Mouse (Mus musculus): Measurements from ENCODE around the gene Xirp2. TPM values are rescaled to one million over a fixed set of nuclear protein-coding genes. Genes with fewer than 3 reads are reported as not detected.
A peak's percentile ranks its signal among the peaks of the same experiment; 100 is the strongest.

The Xirp2 gene
- polyA plus RNA-seq, 1 experiment from 2014 or later, result not detected

DNA sequence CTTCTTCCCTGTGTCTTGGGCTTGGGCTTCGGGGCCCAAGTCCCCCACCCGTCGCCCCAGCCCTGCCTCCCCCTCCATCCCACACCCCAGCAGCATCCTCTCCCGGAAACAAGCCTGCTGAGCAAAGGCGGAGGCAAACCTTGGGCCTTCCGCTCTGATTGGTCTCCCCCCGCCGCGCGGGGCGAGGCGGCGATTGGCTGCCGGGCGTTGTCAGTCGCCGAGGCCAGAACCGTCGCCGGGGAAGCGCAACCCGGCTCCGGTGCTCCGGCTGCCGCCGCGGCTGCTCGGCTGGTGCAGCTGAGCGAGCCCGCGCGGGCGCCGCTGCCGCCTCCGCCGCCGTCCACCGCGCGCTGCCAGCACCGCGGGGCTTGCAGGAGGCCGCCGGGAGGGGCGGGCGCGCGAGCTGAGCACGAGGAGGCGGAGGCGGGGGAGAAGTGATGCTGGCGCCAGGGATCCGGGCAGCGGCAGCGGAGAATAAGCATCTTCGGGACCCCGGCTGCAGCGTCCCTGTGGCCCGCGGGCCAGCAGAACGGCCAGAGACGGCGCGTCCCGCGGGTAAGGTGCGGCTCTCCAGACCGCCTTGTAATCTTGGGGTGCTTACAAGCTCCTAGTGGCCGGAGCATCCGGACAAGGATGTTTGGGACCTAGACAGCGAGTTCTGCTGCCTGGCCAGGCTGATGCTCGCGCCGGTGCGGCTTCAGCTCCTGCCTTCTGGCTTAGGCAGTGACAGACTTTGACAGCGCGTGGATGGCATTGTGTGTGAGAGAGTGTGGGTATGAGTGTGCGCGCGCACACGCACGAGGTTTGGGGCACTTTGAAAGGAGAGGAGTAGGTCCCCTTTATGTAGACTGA lies 119.9 kb downstream of the Xirp2 start, which contains the start of gene B3galt1:
Gene B3galt1, plus strand, starts transcription at position 392 of the 852 bp plus-strand sequence.
- H3K4me2 ChIP-seq (replicated peaks), result peak within 1 kb of the TSS; percentile 85
- peak; percentile 97 for ATAC-seq (ENCODE audit: low FRiP score, low read depth)
- peaks cover 16% of the 10 kb centered on the region for H3K4me1 ChIP-seq
- WGBS, result 0% methylated on average over 82 of the region's 83 CpGs
- peaks cover 6% of the 10 kb centered on the region; the same call in 1 of the 2 replicates for H3K27me3 ChIP-seq
- peak within 1 kb of the TSS; percentile 79 for H3K9ac ChIP-seq
- peak within 1 kb of the TSS; percentile 66 for H3K4me3 ChIP-seq
- peak within 1 kb of the TSS; percentile 58; the same call in 1 of the 2 replicates for H3K27ac ChIP-seq
- H3K9me3 ChIP-seq, result no peaks in the 10 kb centered on the region
- no peaks in the 10 kb centered on the region for H3K36me3 ChIP-seq

DNA sequence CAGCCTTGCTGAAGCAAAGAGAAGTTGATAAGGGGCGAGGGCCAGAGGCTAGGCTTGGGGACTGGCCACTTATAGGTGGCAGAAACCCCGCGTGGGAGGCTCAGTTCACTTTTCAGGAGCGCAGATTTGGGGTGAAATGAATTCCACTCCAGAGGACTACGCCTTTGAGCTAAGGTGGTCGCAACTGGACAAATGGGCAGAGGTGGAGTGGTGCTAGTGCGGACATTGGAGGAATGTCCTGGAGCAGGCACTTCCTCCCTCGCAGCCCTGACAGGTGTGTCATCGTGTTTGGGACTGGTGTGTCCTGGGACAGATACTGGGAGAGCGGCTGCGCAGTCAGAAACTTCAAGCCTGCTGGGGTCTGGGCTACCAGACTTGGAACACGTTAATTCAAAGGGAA lies 120.8 kb downstream of the Xirp2 start:
- Histone ChIP-seq H3K9ac (peak overlapping the region; percentile 79), H3K27ac (no peak overlapping the region), H3K4me1 (peaks cover 16% of the 10 kb centered on the region), H3K27me3 (peaks cover 6% of the 10 kb centered on the region; the same call in 1 of the 2 replicates), H3K4me2 (replicated peaks) (peak overlapping the region; percentile 85), H3K9me3 (no peaks in the 10 kb centered on the region), H3K4me3 (peak overlapping the region; percentile 66), H3K36me3 (no peaks in the 10 kb centered on the region)
- WGBS, result 2% methylated on average over 12 of the region's 12 CpGs
- ATAC-seq (ENCODE audit: low FRiP score, low read depth), result no peak

DNA sequence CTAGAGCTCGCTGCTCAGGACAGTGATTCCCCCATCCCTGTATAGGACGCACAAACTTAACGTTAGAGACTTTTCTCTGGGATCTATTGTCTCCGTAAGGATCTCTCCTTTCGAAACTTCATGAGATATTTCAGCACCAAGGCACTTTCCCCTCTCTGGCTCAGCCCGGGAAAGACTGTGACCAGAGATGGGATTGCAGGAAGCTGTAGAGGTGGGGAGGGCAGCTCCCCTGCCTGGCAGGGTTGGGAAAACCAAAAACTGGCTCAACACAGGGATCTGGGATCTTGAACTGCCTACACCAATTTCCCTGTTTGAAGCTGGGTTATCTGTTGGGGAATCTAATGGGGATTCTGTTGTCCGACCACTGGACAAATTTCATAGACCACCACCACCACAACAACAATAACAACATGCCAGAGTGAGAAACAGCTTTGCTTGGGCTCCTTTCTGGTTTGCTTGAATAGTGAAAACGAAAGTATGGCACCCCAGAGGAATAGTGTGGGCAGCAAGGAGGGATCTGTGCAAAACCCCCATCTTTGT lies 121.4 kb downstream of the Xirp2 start:
- Histone ChIP-seq H3K9ac (peak overlapping the region; percentile 79; the same call in 1 of the 2 replicates), H3K4me3 (peak overlapping the region; percentile 66), H3K9me3 (no peaks in the 10 kb centered on the region), H3K4me2 (replicated peaks) (peak overlapping the region; percentile 85), H3K27me3 (peaks cover 6% of the 10 kb centered on the region; the same call in 1 of the 2 replicates), H3K4me1 (peaks cover 16% of the 10 kb centered on the region), H3K36me3 (no peaks in the 10 kb centered on the region), H3K27ac (no peak overlapping the region)
- no peak for ATAC-seq (ENCODE audit: low FRiP score, low read depth)
- WGBS, result 15% methylated on average over 8 of the region's 8 CpGs

Other genes starting within 250 kb of the Xirp2 start
- gene Gm21830, start 32.3 kb upstream of the Xirp2 start, polyA plus RNA-seq (2015; fragmentation: Nextera tagmentation; extraction: Ambion mirVana), result not detected in 2 replicates
- not detected in 2 replicates for gene Gm26727, start 12.8 kb upstream of the Xirp2 start, polyA plus RNA-seq (2015; fragmentation: Nextera tagmentation; extraction: Ambion mirVana)
- gene B3galt1, start 119.9 kb downstream of the Xirp2 start, polyA plus RNA-seq (2015; fragmentation: Nextera tagmentation; extraction: Ambion mirVana), result 11.1 and 11.4 TPM in 2 replicates